8 mouse cellular contexts compared by ENCODE assay signal in the genomic region with DNA sequence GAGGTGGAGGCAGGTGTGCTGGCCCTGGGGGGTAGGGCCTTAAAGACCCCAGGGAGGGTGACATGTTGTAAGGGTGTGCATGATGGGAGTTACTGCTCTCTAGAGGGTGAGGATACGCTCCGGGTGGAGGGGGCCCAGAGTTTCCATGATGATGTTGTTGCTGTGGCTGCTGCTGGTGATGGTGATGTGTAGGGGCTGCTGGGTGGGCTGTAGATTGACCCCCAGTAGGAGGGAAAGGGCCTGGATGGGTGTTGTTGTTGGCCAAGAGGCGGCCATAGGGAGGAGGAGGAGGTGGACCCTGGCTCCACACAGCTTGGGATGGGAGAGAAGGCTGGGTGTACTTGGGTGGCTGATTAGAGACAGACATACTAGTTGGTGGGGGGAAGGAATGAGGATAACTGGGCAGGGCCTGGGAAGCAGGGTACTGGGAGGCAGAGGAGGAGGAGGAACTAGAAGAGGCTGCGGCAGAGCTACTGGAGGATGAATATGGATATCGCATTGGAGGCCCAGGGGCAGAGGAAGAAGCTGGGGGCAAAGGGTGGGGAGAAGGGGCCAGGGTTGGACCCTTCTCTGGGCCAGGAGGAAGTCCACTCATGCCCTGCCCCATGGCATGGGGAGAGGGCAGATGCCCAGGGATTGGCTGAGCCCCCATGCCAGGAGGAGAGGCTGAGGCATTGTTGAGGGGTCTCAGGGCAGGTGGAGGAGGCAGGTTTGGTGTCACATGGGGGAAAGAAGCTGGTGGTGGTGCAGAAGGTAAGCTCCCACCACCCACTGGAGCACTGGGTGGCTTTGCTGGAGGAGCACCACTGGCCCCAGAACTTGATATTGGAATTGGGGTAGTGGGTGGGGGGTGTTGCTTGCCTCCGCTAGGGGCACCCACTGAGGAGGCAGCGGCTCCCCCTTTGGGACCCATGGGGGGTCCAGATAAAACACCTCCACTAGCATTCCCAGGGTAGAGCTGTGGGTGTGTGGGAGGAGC. TPM values are rescaled to one million over a fixed set of nuclear protein-coding genes. Genes with fewer than 3 reads are reported as not detected.
DNase-seq lines count a peak whose midpoint lies in the region; ATAC-seq and TF ChIP-seq lines count a peak whose summit lies in the region.

No protein-coding gene starts in this region.

- peaks cover 21% of the 10 kb centered on the region for H3K36me3 ChIP-seq in heart, embryonic 16.5 days (ENCODE audit: control insufficient read depth, insufficient read depth)
- peaks cover 48% of the 10 kb centered on the region for H3K36me3 ChIP-seq in hindbrain, embryonic 15.5 days
- peaks cover 41% of the 10 kb centered on the region for H3K36me3 ChIP-seq in midbrain, embryonic 15.5 days (replicated peaks)
- H3K36me3 ChIP-seq in kidney, adult 2 months (ENCODE audit: control insufficient read depth, insufficient read depth, low read length): 0 out of 2 replicates have a peak, but pooled peaks cover 1% of the 10 kb centered on the region

- H3K27me3 ChIP-seq in heart, embryonic 16.5 days (ENCODE audit: control insufficient read depth, insufficient read depth, low read length): no peaks in the 10 kb centered on the region
- H3K27me3 ChIP-seq in hindbrain, embryonic 15.5 days: no peaks in the 10 kb centered on the region
- H3K27me3 ChIP-seq in midbrain, embryonic 15.5 days (replicated peaks): no peaks in the 10 kb centered on the region
- H3K27me3 ChIP-seq in kidney, adult 2 months (replicated peaks; ENCODE audit: control insufficient read depth, insufficient read depth, low read length): no peaks in the 10 kb centered on the region

- ATAC-seq in heart, embryonic 16.5 days (replicated peaks; ENCODE audit: extremely low read depth, insufficient read depth, low FRiP score): no peak
- 0 out of 2 replicates have a peak, but pooled peaks have one; percentile 1 for ATAC-seq in hindbrain, embryonic 15.5 days (ENCODE audit: low FRiP score, low read depth)
- peak; percentile 1; the same call in 1 of the 2 replicates for ATAC-seq in midbrain, embryonic 15.5 days (replicated peaks)

- H3K4me1 ChIP-seq in heart, embryonic 16.5 days (ENCODE audit: control insufficient read depth, insufficient read depth, low read length): peaks cover 10% of the 10 kb centered on the region
- no peaks in the 10 kb centered on the region; the same call in 1 of the 2 replicates for H3K4me1 ChIP-seq in cortical plate, adult 2 months (ENCODE audit: control insufficient read depth, insufficient read depth, low read length)
- H3K4me1 ChIP-seq in hindbrain, embryonic 15.5 days (replicated peaks): peaks cover 23% of the 10 kb centered on the region
- peaks cover 36% of the 10 kb centered on the region for H3K4me1 ChIP-seq in midbrain, embryonic 15.5 days
- H3K4me1 ChIP-seq in kidney, adult 2 months (ENCODE audit: control insufficient read depth, insufficient read depth, low read length): peaks cover 7% of the 10 kb centered on the region; the same call in 1 of the 2 replicates

- TF ChIP-seq POLR2A in cortical plate, adult 2 months (IDR thresholded peaks at IDR 0.05; ENCODE audit: extremely low read depth, insufficient read depth, low read length): no peak
- TF ChIP-seq POLR2A in kidney, adult 2 months (IDR thresholded peaks at IDR 0.05; ENCODE audit: low read depth, low read length): no peak

- H3K27ac ChIP-seq in heart, embryonic 16.5 days (ENCODE audit: low read length): no peak overlapping the region
- H3K27ac ChIP-seq in cortical plate, adult 2 months (ENCODE audit: insufficient read depth, low read length): no peak overlapping the region
- H3K27ac ChIP-seq in hindbrain, embryonic 15.5 days (replicated peaks): peak overlapping the region; percentile 90
- peak overlapping the region; percentile 89 for H3K27ac ChIP-seq in midbrain, embryonic 15.5 days
- no peak overlapping the region for H3K27ac ChIP-seq in kidney, adult 2 months (ENCODE audit: insufficient read depth, low read depth, low read length)

- H3K4me3 ChIP-seq in heart, embryonic 16.5 days (ENCODE audit: low read length): no peak overlapping the region; the same call in 1 of the 2 replicates
- H3K4me3 ChIP-seq in cortical plate, adult 2 months (ENCODE audit: insufficient read depth, low read length): peak overlapping the region; percentile 40; the same call in 1 of the 2 replicates
- no peak overlapping the region for H3K4me3 ChIP-seq in hindbrain, embryonic 15.5 days
- peak overlapping the region; percentile 42; the same call in 1 of the 2 replicates for H3K4me3 ChIP-seq in midbrain, embryonic 15.5 days
- H3K4me3 ChIP-seq in kidney, adult 2 months (ENCODE audit: insufficient read depth, low read depth, low read length): no peak overlapping the region

- no peaks in the 10 kb centered on the region for H3K9me3 ChIP-seq in heart, embryonic 16.5 days (replicated peaks; ENCODE audit: control insufficient read depth, low read length)
- H3K9me3 ChIP-seq in hindbrain, embryonic 15.5 days: no peaks in the 10 kb centered on the region
- no peaks in the 10 kb centered on the region for H3K9me3 ChIP-seq in midbrain, embryonic 15.5 days

- H3K4me2 ChIP-seq in heart, embryonic 16.5 days (ENCODE audit: low read depth, low read length): peak overlapping the region; percentile 94
- peak overlapping the region; percentile 93 for H3K4me2 ChIP-seq in hindbrain, embryonic 15.5 days
- peak overlapping the region; percentile 70 for H3K4me2 ChIP-seq in midbrain, embryonic 15.5 days

- WGBS in heart, embryonic 16.5 days: 82% methylated on average over 7 of the region's 7 CpGs
- WGBS in hindbrain, embryonic 15.5 days: 87% methylated on average over 7 of the region's 7 CpGs
- WGBS in midbrain, embryonic 15.5 days: 86% methylated on average over 7 of the region's 7 CpGs
- 88% methylated on average over 7 of the region's 7 CpGs for WGBS in kidney, adult 2 months

- TF ChIP-seq CTCF in cortical plate, adult 2 months (IDR thresholded peaks at IDR 0.05; ENCODE audit: extremely low read depth, insufficient read depth, low read length): no peak
- no peak for TF ChIP-seq CTCF in kidney, adult 2 months (conservative IDR thresholded peaks at IDR 0.05; ENCODE audit: insufficient read depth, insufficient read length, low read depth, low read length)

- no peak for DNase-seq in heart, adult 8-10 months (ENCODE audit: low spot score)
- DNase-seq in left cerebral cortex, adult 9 months (ENCODE audit: low spot score in 2 of 2): no peak
- DNase-seq in kidney, adult 2 months: no peak
- DNase-seq in urinary bladder, postnatal 25 days (ENCODE audit: low spot score): no peak

- H3K9ac ChIP-seq in heart, embryonic 16.5 days (ENCODE audit: low read length): no peak overlapping the region
- peak overlapping the region; percentile 63; the same call in 1 of the 2 replicates for H3K9ac ChIP-seq in hindbrain, embryonic 15.5 days
- H3K9ac ChIP-seq in midbrain, embryonic 15.5 days: peak overlapping the region; percentile 48; the same call in 1 of the 2 replicates

RNA-seq across cellular contexts. Expression of a gene that starts 5.8 kb away (rescaled TPM):
- polyA plus RNA-seq in heart, embryonic 16.5 days (2015; fragmentation: Nextera tagmentation; extraction: Ambion mirVana): 429 and 447 TPM in 2 replicates
- total RNA-seq in heart, adult 8-10 months (2022): 100 to 1,000 TPM; 286 to 318 (median 310) TPM
- 340 and 352 TPM in 2 replicates for polyA plus RNA-seq in cortical plate, adult 2 months (2012; rRNA removed)
- polyA plus RNA-seq in hindbrain, embryonic 15.5 days (2015; fragmentation: Nextera tagmentation; extraction: Ambion mirVana): 626 and 628 TPM in 2 replicates
- 668 and 674 TPM in 2 replicates for polyA plus RNA-seq in midbrain, embryonic 15.5 days (2015; fragmentation: Nextera tagmentation; extraction: Ambion mirVana)
- 387 and 474 TPM in 2 replicates for polyA plus RNA-seq in kidney, adult 2 months (2012; rRNA removed)

RNA-seq across cellular contexts. Expression of a gene that starts 8.4 kb away (rescaled TPM):
- 14.6 and 31.3 TPM in 2 replicates for polyA plus RNA-seq in heart, embryonic 16.5 days (2015; fragmentation: Nextera tagmentation; extraction: Ambion mirVana)
- total RNA-seq in heart, adult 8-10 months (2022): 1 to 10 TPM; 2.0 to 5.7 (median 3.1) TPM
- 6.3 and 6.5 TPM in 2 replicates for polyA plus RNA-seq in cortical plate, adult 2 months (2012; rRNA removed)
- 3.7 and 6.6 TPM in 2 replicates for polyA plus RNA-seq in hindbrain, embryonic 15.5 days (2015; fragmentation: Nextera tagmentation; extraction: Ambion mirVana)
- 3.9 and 5.6 TPM in 2 replicates for polyA plus RNA-seq in midbrain, embryonic 15.5 days (2015; fragmentation: Nextera tagmentation; extraction: Ambion mirVana)
- polyA plus RNA-seq in kidney, adult 2 months (2012; rRNA removed): 21.5 and 31.7 TPM in 2 replicates

RNA-seq across cellular contexts. Expression of a gene that starts 8.9 kb away (rescaled TPM):
- polyA plus RNA-seq in heart, embryonic 16.5 days (2015; fragmentation: Nextera tagmentation; extraction: Ambion mirVana): not detected in 2 replicates
- under 1 TPM in 1 of 4 experiments, not detected in 3; 0.41 TPM for total RNA-seq in heart, adult 8-10 months (2022)
- polyA plus RNA-seq in cortical plate, adult 2 months (2012; rRNA removed): not detected in 2 replicates
- polyA plus RNA-seq in hindbrain, embryonic 15.5 days (2015; fragmentation: Nextera tagmentation; extraction: Ambion mirVana): not detected in 2 replicates
- polyA plus RNA-seq in midbrain, embryonic 15.5 days (2015; fragmentation: Nextera tagmentation; extraction: Ambion mirVana): not detected in 2 replicates
- not detected in 2 replicates for polyA plus RNA-seq in kidney, adult 2 months (2012; rRNA removed)

RNA-seq across cellular contexts. Expression of a gene that starts 9.4 kb away (rescaled TPM):
- 9.4 and 10.4 TPM in 2 replicates for polyA plus RNA-seq in heart, embryonic 16.5 days (2015; fragmentation: Nextera tagmentation; extraction: Ambion mirVana)
- 10 to 100 TPM; 40.9 to 48.2 (median 45.2) TPM for total RNA-seq in heart, adult 8-10 months (2022)
- polyA plus RNA-seq in cortical plate, adult 2 months (2012; rRNA removed): 60.7 and 63.3 TPM in 2 replicates
- polyA plus RNA-seq in hindbrain, embryonic 15.5 days (2015; fragmentation: Nextera tagmentation; extraction: Ambion mirVana): 26.8 and 30.4 TPM in 2 replicates
- 32.7 and 34.3 TPM in 2 replicates for polyA plus RNA-seq in midbrain, embryonic 15.5 days (2015; fragmentation: Nextera tagmentation; extraction: Ambion mirVana)
- polyA plus RNA-seq in kidney, adult 2 months (2012; rRNA removed): 49.1 and 65.4 TPM in 2 replicates

RNA-seq across cellular contexts. Expression of a gene that starts 22.5 kb away (rescaled TPM):
- 3.7 and 4.3 TPM in 2 replicates for polyA plus RNA-seq in heart, embryonic 16.5 days (2015; fragmentation: Nextera tagmentation; extraction: Ambion mirVana)
- 1 to 10 TPM; 3.2 to 6.1 (median 4.8) TPM for total RNA-seq in heart, adult 8-10 months (2022)
- polyA plus RNA-seq in cortical plate, adult 2 months (2012; rRNA removed): 741 and 755 TPM in 2 replicates
- polyA plus RNA-seq in hindbrain, embryonic 15.5 days (2015; fragmentation: Nextera tagmentation; extraction: Ambion mirVana): 141 and 144 TPM in 2 replicates
- polyA plus RNA-seq in midbrain, embryonic 15.5 days (2015; fragmentation: Nextera tagmentation; extraction: Ambion mirVana): 89.2 and 90.8 TPM in 2 replicates
- 2.6 and 3.2 TPM in 2 replicates for polyA plus RNA-seq in kidney, adult 2 months (2012; rRNA removed)

Comparison
In these comparisons a context has a peak if more than half of its experiments do, and no peak if none do; other contexts are left out.
1. H3K27ac ChIP-seq: peak in hindbrain, embryonic 15.5 days (single experiment) and midbrain, embryonic 15.5 days (single experiment); none in heart, embryonic 16.5 days (single experiment), cortical plate, adult 2 months (single experiment) and kidney, adult 2 months (single experiment).
2. H3K4me3 ChIP-seq: peak in cortical plate, adult 2 months (single experiment) and midbrain, embryonic 15.5 days (single experiment); none in heart, embryonic 16.5 days (single experiment), hindbrain, embryonic 15.5 days (single experiment) and kidney, adult 2 months (single experiment).
3. Peak in every context shown above with its lines, with median percentiles within 50 percentile points of each other: H3K4me2 ChIP-seq.